Mouse (Mus musculus) hematopoietic stem cell, adult 5-6 weeks (primary cell): ENCODE data around the gene Perm1. TPM values are rescaled to one million over a fixed set of nuclear protein-coding genes. Genes with fewer than 3 reads are reported as not detected.
A peak's percentile ranks its signal among the peaks of the same experiment; 100 is the strongest.

Experiments used
- ATAC-seq, 2 experiments: fragments of 125-278 bp in 1 of 2; replicated peaks in 1 of 2; 2 replicates each; pipeline ENCODE4 v1.8.0; 2016 to 2017; ENCODE audit warnings: inconsistent platforms in 2 of 2, mild to moderate bottlenecking in 2 of 2, moderate number of reproducible peaks in 2 of 2, low read depth in 1 of 2, moderate TSS enrichment in 1 of 2; ENCODE audit not compliant: low FRiP score in 2 of 2, poor library complexity in 2 of 2, severe bottlenecking in 2 of 2, insufficient read depth in 1 of 2, low TSS enrichment in 1 of 2
- total RNA-seq: library from RNA; stranded (forward); fragments of 172-1452, 232-1000 nt; gene quantifications from 2 replicates; pipeline ENCODE4 v1.2.3, GENCODE M21; 2017

The Perm1 gene
- not detected in 2 replicates for total RNA-seq

DNA sequence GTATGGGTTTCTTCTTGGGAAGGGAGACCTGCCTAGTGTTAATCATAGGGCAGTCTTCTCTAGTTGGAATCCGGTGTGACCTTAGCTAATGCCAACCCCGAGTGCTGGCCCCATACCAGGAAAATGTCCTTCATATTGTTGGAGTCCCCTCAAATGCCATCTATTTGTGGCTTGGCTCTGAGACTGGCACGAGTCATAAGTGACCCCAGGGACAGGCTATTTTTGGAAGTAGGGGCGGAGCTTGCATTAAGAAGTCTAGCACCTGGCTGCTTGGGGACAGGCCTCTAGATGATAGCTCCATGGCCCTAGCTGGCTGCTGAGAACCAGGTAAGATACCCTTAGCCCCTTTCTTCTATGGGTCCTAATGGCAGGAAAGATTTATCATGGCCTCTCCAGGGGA, at the start of gene Perm1:
Perm1 (plus strand) TSS at position 220 of the 400 bp plus-strand sequence.
- ATAC-seq, result no peak

GRCm38 (mm10) chr4:156166477-156166876, 49.2 kb upstream of the Perm1 start:
- ATAC-seq, result peak; percentile 47 to 52; a peak in 3 of 4 replicates

GRCm38 (mm10) chr4:156168611-156169010, 47.1 kb upstream of the Perm1 start:
- ATAC-seq, result no peak

DNA sequence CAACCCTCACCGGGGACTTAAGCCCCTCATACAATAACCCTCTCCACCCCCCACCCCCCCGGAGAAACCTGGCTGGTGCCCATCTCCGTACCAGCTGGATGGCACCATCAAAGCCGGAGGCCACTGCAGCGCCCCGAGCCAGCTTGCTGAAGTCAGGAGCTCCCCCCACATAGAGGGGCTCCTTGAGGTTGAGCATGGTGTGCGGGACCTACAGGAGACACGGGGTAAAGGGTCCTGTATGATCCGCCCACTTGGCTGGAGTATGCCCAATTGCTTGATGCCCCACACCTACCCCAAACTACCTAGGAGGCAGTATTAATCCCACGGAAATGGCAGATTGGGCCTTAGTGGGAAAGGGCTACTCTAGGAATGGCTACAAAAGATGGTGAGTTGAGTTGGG, 46.5 kb upstream of the Perm1 start:
- ATAC-seq, result no peak

DNA sequence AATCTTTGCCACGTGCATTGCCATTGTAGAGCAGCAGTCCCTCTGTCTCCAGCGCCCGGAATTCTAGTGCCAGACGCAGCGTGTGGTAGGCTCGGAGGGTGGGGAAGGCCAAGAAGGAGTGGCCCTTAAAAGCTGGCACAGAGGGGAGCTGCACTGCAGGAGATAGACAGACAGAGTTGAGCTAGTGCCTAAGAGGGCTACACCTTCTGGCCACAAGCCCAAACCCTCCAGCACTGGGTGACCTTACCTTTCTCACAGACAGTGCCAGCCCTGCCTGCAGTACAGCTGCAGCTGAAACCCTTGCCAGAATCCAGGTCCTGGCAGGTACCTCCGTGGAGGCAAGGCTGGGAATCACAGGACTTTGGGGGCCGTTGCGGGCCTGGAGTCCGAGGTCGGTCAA, 43.8 kb upstream of the Perm1 start:
- ATAC-seq, result no peak

- no peak for ATAC-seq
These were observed 38.0 kb upstream of the Perm1 start for GRCm38 (mm10) chr4:156177630-156178029.

GRCm38 (mm10) chr4:156183747-156184146, 31.9 kb upstream of the Perm1 start:
- ATAC-seq, result no peak

DNA sequence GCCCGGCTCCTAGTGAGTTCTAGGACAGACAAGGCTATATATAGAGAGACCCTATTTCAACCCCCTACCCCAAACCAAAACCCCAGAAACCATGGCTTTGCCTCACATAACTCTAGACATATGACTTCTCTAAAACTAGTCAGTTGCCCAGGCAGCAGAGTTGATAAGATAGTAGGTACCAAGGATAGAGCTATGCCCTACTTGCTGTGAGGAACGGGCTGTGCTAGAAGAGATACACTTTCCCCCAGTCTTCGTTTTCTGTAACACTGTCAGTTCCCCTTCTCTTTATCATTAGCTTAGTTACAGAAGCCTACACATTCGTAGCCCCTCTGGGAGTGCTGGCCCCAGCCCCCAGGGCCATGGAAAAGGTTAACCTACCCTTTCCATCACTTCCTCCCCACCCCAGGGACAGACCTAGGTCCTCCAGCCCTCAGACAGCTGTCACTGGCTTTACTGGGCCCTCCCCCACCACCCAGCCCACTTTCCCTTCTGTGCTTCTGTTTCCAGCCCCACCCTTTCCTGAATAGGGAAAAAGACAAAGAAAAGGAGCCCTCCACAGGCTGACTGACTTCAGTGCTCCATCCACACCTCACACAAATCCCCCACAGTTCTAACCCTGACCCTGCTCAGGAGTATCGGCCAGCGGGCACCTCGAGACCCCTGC, 31.2 kb upstream of the Perm1 start:
- ATAC-seq, result no peak

GRCm38 (mm10) chr4:156185456-156185949, 30.2 kb upstream of the Perm1 start:
- ATAC-seq, result no peak

- peak in 1 of 2 experiments; percentile 29; a peak in 1 of 4 replicates for ATAC-seq
These were observed 29.5 kb upstream of the Perm1 start for GRCm38 (mm10) chr4:156185950-156186850.

- peak; percentile 19 to 50; a peak in 1 of 4 replicates for ATAC-seq
These were observed 27.4 kb upstream of the Perm1 start for GRCm38 (mm10) chr4:156188162-156188810.

GRCm38 (mm10) chr4:156188811-156189323, 26.8 kb upstream of the Perm1 start:
- ATAC-seq, result no peak

DNA sequence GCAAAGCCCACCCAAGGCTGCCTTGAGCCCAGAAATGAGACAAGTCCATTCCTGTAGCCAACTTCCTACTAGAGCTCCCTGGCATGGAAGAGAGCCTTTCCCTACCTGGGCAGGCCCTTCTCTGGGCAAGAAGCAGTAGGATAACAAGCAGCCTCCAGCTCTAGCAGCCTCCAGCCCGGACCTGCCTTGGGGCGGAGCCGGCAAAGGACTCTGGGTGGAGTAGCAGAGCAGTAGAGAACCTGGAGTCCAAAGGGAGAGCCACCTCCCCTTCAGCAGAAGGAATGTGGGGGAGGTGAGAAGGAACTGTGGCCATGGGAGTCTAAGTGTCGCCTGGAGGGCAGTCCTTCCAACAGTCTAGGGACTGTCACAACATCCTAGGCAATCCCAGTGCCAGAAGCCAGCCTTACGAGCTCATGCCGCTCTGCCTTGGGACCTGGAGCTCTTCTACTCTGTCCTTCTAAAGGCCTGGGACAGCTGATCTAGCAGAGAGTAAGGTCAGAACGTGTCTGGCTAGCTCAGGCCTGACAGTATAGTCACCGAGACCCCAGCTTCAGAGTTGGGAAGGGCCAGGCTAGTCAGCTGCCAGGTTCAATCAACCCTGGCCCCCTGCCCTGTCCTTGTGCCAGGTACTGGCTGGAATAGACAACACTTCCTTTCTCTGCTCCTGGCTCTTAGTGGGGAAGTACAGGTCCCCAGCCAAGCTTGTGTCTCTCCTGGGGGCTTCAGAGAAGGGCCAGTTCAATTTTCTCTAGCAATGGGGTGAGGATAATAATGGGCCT, 23.1 kb upstream of the Perm1 start:
- no peak for ATAC-seq

GRCm38 (mm10) chr4:156193200-156193590, 22.5 kb upstream of the Perm1 start:
- no peak for ATAC-seq

- no peak for ATAC-seq
These were observed 21.8 kb upstream of the Perm1 start for GRCm38 (mm10) chr4:156193906-156194305.

- ATAC-seq, result no peak
These were observed 21.3 kb upstream of the Perm1 start for GRCm38 (mm10) chr4:156194346-156194745.
